Mouse (Mus musculus): ENCODE data around the gene Adgb. TPM values are rescaled to one million over a fixed set of nuclear protein-coding genes. Genes with fewer than 3 reads are reported as not detected.

The Adgb gene
- polyA plus RNA-seq, 1 experiment from 2014 or later: 0.10 TPM

DNA sequence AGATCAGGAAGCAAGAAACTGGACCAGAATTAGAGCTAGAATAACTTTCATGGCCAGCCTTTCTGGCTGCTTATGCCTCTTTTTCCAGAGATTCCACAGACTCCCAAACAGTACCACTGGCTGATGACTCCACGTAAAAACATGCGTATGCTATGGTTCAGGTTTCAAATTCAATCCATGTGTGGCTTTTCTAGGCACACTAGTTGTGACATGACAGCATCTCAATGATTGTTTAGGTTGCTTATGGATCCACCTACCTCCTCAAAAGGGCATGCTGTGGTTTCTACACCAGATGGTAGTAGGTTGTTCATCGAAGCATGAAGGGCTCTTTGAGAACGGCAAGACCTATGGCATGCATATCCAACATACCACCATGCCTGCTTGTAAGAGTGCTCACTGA lies 172.1 kb downstream of the Adgb start:
- no peaks in the 10 kb centered on the region for H3K36me3 ChIP-seq
- no peak for ATAC-seq (replicated peaks)
- no peaks in the 10 kb centered on the region for H3K27me3 ChIP-seq
- 92% methylated on average over 4 of the region's 4 CpGs for WGBS
- no peaks in the 10 kb centered on the region for H3K4me1 ChIP-seq
- H3K9ac ChIP-seq (replicated peaks): no peak overlapping the region
- H3K4me2 ChIP-seq (replicated peaks): no peak overlapping the region
- no peaks in the 10 kb centered on the region for H3K9me3 ChIP-seq
- H3K4me3 ChIP-seq: no peak overlapping the region
- H3K27ac ChIP-seq (replicated peaks): no peak overlapping the region

DNA sequence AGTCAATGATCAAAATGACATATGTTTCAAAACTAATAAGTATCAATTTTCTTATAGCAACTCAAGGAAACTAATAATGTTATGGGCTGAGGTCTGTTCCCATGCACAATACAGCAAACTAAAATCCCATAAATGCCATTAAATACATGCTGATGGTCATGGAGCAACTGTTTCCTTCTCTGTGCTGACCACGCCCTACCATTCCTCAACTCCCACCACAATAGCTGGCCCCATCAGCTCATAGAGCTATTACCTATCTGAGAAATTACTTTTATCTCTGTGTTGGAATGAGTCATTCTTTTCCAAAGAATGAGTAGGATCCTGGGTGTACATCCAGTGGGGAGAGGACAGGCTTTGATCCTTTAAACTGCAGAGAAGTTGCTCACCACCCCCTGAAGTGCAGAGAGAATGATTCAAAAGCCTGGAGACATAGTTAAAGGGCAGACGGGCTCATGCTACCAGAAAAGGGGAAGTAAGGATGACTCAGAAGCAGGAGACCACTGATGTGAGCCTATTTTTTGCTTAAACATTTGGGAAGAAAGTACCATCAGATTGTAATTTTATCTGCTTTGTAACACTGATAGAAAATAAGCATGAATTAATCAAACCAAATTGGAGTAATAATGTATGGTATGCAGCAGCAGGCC lies 184.8 kb downstream of the Adgb start:
- Histone ChIP-seq H3K4me2 (replicated peaks) (no peak overlapping the region), H3K9me3 (no peaks in the 10 kb centered on the region), H3K9ac (replicated peaks) (no peak overlapping the region), H3K36me3 (no peaks in the 10 kb centered on the region), H3K4me3 (no peak overlapping the region), H3K4me1 (no peaks in the 10 kb centered on the region), H3K27me3 (no peaks in the 10 kb centered on the region), H3K27ac (replicated peaks) (no peak overlapping the region)
- no peak for ATAC-seq (replicated peaks)
- WGBS: 64% methylated on average over 2 of the region's 2 CpGs

Other genes starting within 250 kb of the Adgb start
- gene Rab32, start 85.9 kb upstream of the Adgb start, polyA plus RNA-seq (2015; fragmentation: Nextera tagmentation; extraction: Ambion mirVana): 3.8 and 3.9 TPM in 2 replicates
- gene Gm10944, start 209.0 kb upstream of the Adgb start, polyA plus RNA-seq (2015; fragmentation: Nextera tagmentation; extraction: Ambion mirVana): not detected in 2 replicates